Mouse (Mus musculus): Measurements from ENCODE around the gene Arhgap35.

Arhgap35 gene

DNA sequence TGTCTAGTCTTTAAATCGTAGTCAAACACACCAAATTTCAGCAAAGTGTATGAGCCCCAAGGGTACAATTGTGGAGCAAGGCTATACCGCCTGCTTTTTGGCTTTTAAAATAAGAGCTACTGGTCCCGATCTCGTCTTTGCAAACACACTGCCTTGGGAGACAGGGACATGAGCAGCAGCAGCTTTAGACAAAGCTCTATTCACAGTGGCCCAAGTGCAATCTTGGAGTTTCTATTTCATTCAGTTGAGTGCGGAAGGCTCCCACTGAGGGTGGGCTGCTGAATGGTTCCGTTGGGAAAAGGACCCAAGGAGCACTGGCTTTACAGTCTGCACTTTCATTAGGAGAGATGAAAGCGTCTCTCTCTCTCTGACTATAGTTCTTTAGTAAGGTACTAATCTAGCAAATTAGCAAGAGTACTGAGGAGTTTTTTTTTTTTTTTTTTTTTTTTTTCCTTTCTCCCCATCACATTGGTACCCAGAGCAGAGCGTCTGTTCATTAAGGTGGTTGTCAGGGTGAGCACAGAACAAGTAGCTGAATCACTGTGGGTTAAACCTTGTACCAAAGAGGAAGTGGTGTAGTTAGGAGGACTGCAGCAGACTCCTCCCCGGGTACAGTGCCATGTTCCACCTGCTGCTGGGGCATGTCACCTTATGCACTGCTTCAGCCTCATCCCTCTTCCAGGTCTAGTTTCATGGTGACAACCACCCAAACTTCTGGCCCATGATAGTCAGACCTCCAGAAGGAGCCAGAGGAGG lies 56.8 kb downstream of the Arhgap35 start:
- TF ChIP-seq CTCF (conservative IDR thresholded peaks at IDR 0.05; ENCODE audit: low read length) (no peak), NANOG (IDR thresholded peaks at IDR 0.05; ENCODE audit: borderline replicate concordance, low read length) (no peak), POU5F1 (IDR thresholded peaks at IDR 0.05; ENCODE audit: borderline replicate concordance, low read length) (no peak)
- Histone ChIP-seq H3K36me3 (ENCODE audit: insufficient read depth, low read length) (peaks cover 68% of the 10 kb centered on the region), H3K9me3 (ENCODE audit: low read length) (no peaks in the 10 kb centered on the region), H3K27me3 (ENCODE audit: insufficient read depth, low read length) (no peaks in the 10 kb centered on the region), H3K4me1 (replicated peaks; ENCODE audit: low read depth, low read length) (0 out of 2 replicates have a peak, but pooled peaks cover 12% of the 10 kb centered on the region), H3K4me3 (replicated peaks; ENCODE audit: low read length) (no peak overlapping the region)

DNA sequence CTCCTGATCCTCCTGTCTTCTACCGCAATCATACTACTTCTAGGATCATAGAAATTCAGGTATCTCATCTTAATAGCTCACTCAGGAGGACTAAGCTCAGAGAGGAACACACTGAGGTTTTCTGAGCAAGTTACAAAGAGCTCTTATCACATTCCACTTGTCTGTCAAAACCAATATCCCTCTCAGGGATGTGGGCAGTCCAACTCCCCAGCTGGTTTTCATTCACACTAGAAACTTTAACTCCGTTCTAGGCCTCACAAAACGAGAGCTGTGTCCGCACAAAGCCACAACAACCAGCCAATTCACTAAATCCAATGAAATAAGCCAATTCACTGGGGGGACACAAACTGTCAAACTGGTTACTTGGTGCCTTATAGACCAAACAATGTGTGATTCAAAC lies 57.5 kb downstream of the Arhgap35 start:
- Histone ChIP-seq H3K9me3 (ENCODE audit: low read length) (no peaks in the 10 kb centered on the region), H3K36me3 (ENCODE audit: insufficient read depth, low read length) (peaks cover 67% of the 10 kb centered on the region), H3K27me3 (ENCODE audit: insufficient read depth, low read length) (no peaks in the 10 kb centered on the region), H3K4me1 (replicated peaks; ENCODE audit: low read depth, low read length) (0 out of 2 replicates have a peak, but pooled peaks cover 16% of the 10 kb centered on the region), H3K4me3 (replicated peaks; ENCODE audit: low read length) (no peak overlapping the region)
- no peak for TF ChIP-seq POU5F1 (IDR thresholded peaks at IDR 0.05; ENCODE audit: borderline replicate concordance, low read length)
- no peak for TF ChIP-seq NANOG (IDR thresholded peaks at IDR 0.05; ENCODE audit: borderline replicate concordance, low read length)
- no peak for TF ChIP-seq CTCF (conservative IDR thresholded peaks at IDR 0.05; ENCODE audit: low read length)

DNA sequence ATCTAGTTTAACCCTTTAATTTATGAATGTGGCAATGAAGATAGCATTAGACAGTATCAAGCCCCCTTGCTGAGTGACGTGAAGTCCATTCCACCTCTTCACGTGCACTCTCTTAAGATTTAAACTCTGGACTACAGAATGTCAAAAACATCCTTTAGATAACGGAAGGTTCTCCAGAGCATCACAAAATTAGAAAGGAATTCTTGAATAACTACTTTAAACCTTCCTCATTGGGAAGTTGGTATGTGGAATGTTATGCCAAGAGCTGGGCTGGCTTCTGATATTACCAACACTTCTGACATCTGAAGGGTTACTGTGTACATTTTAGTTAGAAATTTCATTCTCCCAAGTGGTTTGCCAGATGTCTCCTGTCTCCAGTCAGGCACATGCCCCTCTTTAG lies 60.6 kb downstream of the Arhgap35 start:
- peaks cover 54% of the 10 kb centered on the region for H3K36me3 ChIP-seq (ENCODE audit: insufficient read depth, low read length)

DNA sequence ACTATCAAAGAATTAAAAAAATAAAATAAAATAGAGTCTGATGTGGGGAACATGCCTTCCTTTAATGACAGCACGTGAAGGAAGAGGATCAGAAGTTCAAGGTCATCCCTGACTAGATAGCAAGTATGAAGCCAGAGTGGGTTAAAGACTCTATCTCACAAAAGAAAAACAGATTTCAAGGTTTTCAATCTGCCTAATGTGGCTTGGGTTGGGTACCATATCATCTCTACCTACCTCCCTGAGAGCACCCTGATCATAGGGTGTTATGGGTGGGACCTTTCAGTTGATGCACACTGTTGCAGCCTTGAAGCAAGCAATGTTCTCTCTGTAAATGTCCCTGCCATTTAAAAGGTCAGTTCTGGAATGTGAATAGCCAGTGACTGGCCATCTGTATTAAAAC lies 63.2 kb downstream of the Arhgap35 start:
- Histone ChIP-seq H3K9me3 (ENCODE audit: low read length) (no peaks in the 10 kb centered on the region), H3K27me3 (ENCODE audit: insufficient read depth, low read length) (no peaks in the 10 kb centered on the region), H3K4me3 (replicated peaks; ENCODE audit: low read length) (no peak overlapping the region), H3K36me3 (ENCODE audit: insufficient read depth, low read length) (peaks cover 64% of the 10 kb centered on the region), H3K4me1 (replicated peaks; ENCODE audit: low read depth, low read length) (0 out of 2 replicates have a peak, but pooled peaks cover 5% of the 10 kb centered on the region)
- no peak for TF ChIP-seq CTCF (conservative IDR thresholded peaks at IDR 0.05; ENCODE audit: low read length)
- TF ChIP-seq NANOG (IDR thresholded peaks at IDR 0.05; ENCODE audit: borderline replicate concordance, low read length), result no peak
- TF ChIP-seq POU5F1 (IDR thresholded peaks at IDR 0.05; ENCODE audit: borderline replicate concordance, low read length), result no peak

More for the DNA sequence above, 60.6 kb downstream of the Arhgap35 start:
- H3K4me1 ChIP-seq (replicated peaks; ENCODE audit: low read depth, low read length), result 0 out of 2 replicates have a peak, but pooled peaks cover 17% of the 10 kb centered on the region
- no peaks in the 10 kb centered on the region for H3K9me3 ChIP-seq (ENCODE audit: low read length)
- H3K27me3 ChIP-seq (ENCODE audit: insufficient read depth, low read length), result no peaks in the 10 kb centered on the region
- TF ChIP-seq NANOG (IDR thresholded peaks at IDR 0.05; ENCODE audit: borderline replicate concordance, low read length) (no peak), POU5F1 (IDR thresholded peaks at IDR 0.05; ENCODE audit: borderline replicate concordance, low read length) (no peak), CTCF (conservative IDR thresholded peaks at IDR 0.05; ENCODE audit: low read length) (no peak)
- no peak overlapping the region for H3K4me3 ChIP-seq (replicated peaks; ENCODE audit: low read length)

DNA sequence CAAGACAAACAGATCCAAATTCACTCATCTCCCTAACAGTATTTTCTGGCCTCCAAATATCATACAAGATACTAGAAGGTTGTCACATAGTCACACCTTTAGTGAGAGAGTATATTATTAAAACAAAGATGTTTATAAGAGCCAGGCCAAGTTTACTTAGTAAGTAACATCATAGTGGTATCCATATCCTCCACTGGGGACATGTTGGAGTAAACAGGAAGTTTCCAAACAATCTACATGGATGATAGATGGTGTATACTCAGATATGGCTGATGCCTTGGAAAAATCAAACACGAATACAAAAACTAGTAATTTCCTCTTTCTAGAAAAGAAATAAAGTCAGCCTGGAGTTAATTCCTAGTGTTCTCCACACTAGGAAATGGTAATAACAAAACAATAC lies 65.5 kb downstream of the Arhgap35 start:
- Histone ChIP-seq H3K9me3 (ENCODE audit: low read length) (no peaks in the 10 kb centered on the region), H3K4me3 (replicated peaks; ENCODE audit: low read length) (no peak overlapping the region), H3K4me1 (replicated peaks; ENCODE audit: low read depth, low read length) (0 out of 2 replicates have a peak, but pooled peaks cover 5% of the 10 kb centered on the region), H3K36me3 (ENCODE audit: insufficient read depth, low read length) (peaks cover 75% of the 10 kb centered on the region), H3K27me3 (ENCODE audit: insufficient read depth, low read length) (no peaks in the 10 kb centered on the region)
- TF ChIP-seq POU5F1 (IDR thresholded peaks at IDR 0.05; ENCODE audit: borderline replicate concordance, low read length) (no peak), CTCF (conservative IDR thresholded peaks at IDR 0.05; ENCODE audit: low read length) (no peak), NANOG (IDR thresholded peaks at IDR 0.05; ENCODE audit: borderline replicate concordance, low read length) (no peak)

DNA sequence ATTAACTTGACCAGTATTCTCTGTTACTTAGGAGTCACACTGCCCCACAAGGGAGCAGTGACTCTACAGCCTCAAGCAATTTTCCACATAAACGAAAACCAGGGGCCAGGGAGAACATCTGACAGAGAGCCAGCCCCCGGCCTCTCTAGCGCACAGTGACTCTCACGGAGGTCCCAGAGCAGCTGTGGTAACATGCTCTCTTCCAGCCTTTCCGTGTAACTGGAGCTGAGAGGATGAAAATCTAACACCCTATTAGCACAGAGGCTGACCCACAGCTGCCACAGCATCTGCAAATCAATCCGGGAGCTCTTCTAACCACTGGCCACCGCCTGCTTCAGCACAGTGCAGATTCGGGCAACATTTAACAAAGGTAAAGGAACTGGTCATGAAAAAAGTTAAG lies 70.0 kb downstream of the Arhgap35 start:
- no peak for TF ChIP-seq POU5F1 (IDR thresholded peaks at IDR 0.05; ENCODE audit: borderline replicate concordance, low read length)
- no peak for TF ChIP-seq NANOG (IDR thresholded peaks at IDR 0.05; ENCODE audit: borderline replicate concordance, low read length)
- TF ChIP-seq CTCF (conservative IDR thresholded peaks at IDR 0.05; ENCODE audit: low read length), result no peak

DNA sequence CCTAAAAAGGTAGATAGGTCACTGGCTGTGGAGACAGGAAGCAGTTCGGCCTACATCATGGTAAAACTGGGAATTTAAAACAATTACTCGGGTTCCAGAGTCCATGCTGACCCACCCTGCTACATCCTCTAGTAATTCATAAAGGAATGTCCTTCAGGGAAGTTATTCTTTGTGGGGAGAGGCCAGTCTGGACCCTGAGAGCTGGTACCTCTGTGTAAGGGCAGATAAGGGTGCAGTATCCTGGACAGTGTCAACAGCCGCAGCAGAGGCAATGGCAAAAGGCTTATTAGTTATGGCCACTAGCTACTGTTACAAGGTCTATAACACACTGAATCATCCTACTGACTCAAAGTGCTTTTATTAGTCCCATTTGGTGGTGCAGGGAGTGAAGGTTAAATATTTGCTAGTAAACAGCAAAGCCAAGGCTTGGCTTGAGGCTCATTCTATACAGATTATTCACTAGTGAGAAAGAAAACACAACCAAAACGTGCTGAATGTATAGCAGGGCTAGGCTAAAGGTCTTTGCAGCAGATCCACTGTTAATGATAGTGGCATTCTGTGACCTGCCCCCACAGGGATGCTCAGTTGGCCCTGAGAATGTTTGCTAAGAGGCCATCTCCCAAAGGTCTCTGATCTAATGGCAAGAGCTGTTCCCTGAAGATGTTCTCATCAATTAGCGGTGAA lies 77.4 kb downstream of the Arhgap35 start:
- TF ChIP-seq CTCF (conservative IDR thresholded peaks at IDR 0.05; ENCODE audit: low read length) (no peak), POU5F1 (IDR thresholded peaks at IDR 0.05; ENCODE audit: borderline replicate concordance, low read length) (no peak), NANOG (IDR thresholded peaks at IDR 0.05; ENCODE audit: borderline replicate concordance, low read length) (no peak)
- Histone ChIP-seq H3K4me1 (replicated peaks; ENCODE audit: low read depth, low read length) (no peaks in the 10 kb centered on the region), H3K27me3 (ENCODE audit: insufficient read depth, low read length) (no peaks in the 10 kb centered on the region), H3K4me3 (replicated peaks; ENCODE audit: low read length) (no peak overlapping the region), H3K36me3 (ENCODE audit: insufficient read depth, low read length) (peaks cover 60% of the 10 kb centered on the region), H3K9me3 (ENCODE audit: low read length) (no peaks in the 10 kb centered on the region)

More for the DNA sequence above, 70.0 kb downstream of the Arhgap35 start:
- no peaks in the 10 kb centered on the region for H3K27me3 ChIP-seq (ENCODE audit: insufficient read depth, low read length)
- H3K9me3 ChIP-seq (ENCODE audit: low read length), result no peaks in the 10 kb centered on the region
- H3K36me3 ChIP-seq (ENCODE audit: insufficient read depth, low read length), result peaks cover 82% of the 10 kb centered on the region
- H3K4me3 ChIP-seq (replicated peaks; ENCODE audit: low read length), result no peak overlapping the region
- H3K4me1 ChIP-seq (replicated peaks; ENCODE audit: low read depth, low read length), result no peaks in the 10 kb centered on the region

DNA sequence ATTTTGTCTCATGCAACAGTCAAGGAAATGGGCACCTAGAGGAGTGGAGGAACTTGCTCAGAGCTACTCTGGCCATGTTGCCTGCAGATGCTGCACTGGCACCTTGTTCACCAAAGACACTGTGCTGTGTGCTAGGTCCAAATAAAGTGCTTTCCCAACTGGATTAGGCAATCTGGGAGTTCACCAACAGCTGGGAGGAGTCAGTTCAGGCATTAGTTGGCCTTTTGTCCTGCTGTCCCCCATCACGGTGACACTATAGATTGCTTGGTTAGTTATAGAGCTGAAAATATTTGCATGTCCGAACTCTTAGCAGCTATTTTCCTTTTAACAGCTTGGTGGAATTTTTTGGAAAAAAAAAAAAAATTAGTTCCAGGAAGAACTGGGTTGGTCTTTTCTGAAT lies 88.8 kb downstream of the Arhgap35 start:
- peaks cover 16% of the 10 kb centered on the region for H3K4me1 ChIP-seq (replicated peaks; ENCODE audit: low read depth, low read length)
- H3K4me3 ChIP-seq (replicated peaks; ENCODE audit: low read length), result no peak overlapping the region
- no peaks in the 10 kb centered on the region for H3K9me3 ChIP-seq (ENCODE audit: low read length)
- H3K27me3 ChIP-seq (ENCODE audit: insufficient read depth, low read length), result no peaks in the 10 kb centered on the region
- TF ChIP-seq POU5F1 (IDR thresholded peaks at IDR 0.05; ENCODE audit: borderline replicate concordance, low read length), result no peak
- TF ChIP-seq NANOG (IDR thresholded peaks at IDR 0.05; ENCODE audit: borderline replicate concordance, low read length), result no peak
- no peak for TF ChIP-seq CTCF (conservative IDR thresholded peaks at IDR 0.05; ENCODE audit: low read length)
- H3K36me3 ChIP-seq (ENCODE audit: insufficient read depth, low read length), result peaks cover 43% of the 10 kb centered on the region

Data from E14TG2a.4 (cell line).